Mouse (Mus musculus): ENCODE measurements at regions not wholly inside any gene's neighbourhood (a gene's known extent, or its start where the extent isn't known, plus 50 kb on each side); places are given as distances from the start of the nearest gene placed in this dataset.

DNA sequence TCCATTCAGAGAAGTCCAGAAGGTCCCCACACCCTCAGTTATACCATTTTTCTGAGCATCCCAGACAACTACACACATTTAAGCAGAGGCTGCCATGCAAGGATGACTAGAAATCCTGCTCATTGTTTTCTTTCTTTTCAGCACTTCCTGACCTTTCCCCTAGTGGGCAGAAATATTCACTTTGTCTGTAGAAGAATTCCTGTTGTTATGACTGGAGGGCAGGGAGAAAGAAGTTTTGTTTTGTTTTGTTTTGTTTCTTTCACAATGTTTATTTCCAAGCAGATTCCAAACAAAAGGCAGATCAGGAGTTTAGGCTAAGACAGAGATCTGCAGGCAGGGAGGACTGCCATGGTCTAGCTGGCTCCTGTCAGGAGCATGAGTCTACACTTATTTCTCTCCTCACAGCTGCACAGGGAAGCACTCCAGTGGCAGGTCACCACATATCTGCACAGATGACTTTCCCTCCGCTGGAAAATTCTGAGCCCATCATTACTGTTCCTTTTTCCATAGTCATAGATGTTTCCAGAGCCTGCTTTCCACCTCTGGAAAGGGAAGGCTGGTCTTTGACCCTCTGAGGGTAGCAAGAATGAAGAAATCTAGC lies 182.5 kb upstream of the Dyrk2 start:
- DNase-seq = no peak

DNA sequence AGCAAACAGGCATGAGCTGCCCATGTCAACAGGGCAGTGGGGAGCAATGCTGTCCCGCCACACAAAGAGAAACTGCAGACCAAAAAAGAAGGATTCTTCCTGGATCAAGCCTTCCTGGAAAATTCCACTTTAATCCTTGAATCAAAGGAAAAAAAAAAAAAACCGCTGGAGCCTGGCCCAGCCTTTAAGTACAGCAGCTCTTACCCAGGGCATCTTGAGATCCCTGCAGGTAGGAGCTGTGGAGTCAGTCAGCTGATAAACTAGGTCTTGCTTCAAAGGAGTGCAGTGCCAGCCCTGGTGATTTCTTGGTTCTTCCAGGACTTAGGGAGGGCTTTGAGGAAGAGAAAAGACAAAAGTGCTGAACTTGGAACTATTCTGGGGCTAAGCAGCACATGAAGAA lies 181.6 kb upstream of the Dyrk2 start:
- DNase-seq = no peak

DNA sequence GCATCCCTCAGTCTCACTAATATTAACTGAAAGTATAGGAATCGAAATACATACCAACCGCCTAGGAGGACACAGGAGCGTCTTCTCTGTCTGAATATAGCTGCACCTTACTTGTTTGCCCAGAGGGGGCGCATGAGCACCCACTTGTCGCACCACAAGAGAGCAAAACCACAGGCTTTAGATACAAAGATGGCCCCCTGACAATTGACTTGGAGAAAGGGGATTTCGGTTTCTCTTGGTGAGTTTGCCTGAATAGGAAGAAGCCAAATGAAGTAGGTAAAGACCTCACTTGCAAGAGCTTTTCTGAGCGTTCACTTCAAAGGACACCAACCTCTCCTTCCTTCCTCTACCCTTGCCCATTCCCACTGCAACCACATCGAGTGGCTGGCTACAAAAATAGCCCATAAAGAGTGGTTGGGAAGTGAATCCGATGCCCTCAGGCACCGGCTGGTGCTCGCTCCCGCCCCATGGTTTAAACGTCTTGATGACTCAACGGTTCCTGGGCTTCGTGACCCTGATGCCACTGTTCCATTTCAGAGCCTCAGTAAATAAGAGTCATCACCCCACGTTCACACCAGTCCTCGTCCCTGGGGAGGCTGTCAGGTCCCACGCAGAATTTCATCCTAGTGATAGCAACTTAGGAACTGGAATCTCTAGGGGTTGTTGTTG lies 180.1 kb upstream of the Dyrk2 start:
- no peak for DNase-seq

DNA sequence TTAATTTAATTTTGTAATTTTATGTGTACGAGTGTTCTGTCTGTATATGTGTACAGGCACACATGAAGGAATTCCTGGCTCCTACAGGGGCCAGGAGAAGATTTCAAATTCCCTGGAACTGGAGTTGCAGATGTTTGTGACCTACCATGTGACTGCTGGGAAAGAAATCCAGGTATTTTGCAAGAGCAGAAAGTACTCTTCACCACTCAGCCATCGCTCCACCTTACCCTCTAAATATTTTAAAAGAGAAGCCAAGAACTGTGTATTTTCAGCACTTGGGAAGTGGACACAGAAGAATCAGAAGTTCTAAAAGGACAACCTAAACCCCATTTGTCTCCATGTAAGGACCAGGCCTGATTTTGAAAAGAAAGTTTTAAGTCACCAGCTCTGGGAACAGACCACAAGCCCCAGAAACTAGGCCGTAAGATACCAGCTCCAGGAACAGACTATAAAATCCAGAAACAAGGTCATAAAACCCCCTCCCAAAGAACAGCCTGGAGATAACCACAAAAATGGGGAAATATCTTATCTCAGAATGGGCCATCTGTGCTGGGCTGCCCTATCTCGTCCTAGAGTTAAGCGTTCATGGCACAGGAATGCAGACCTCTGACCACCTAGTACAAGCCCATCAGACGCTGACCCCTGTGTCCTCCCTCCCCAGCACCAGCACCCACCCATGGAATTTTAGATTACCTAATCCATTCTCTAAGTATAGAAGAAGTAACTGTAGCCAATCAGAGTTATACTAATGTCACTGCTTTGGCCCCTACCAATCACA lies 178.8 kb upstream of the Dyrk2 start:
- no peak for DNase-seq

DNA sequence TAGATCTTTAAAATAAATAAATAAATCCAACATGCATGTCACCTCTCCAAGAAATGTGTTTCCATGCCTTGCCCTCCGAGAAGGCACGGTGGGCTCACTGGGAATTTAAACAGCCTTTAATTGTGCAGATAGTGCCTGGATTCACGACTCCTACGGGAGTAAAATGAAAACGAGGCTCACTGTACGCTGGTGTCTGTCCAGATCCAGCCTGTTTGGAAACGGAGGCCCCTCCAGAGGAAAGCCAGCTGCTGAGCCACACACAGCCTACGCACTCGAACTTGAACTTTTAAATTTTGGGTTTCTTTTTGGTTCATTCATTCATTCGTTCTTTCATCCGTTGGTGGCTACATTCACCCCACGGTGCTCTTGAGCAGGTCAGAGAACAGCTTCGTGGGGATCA lies 175.1 kb upstream of the Dyrk2 start:
- DNase-seq = no peak

DNA sequence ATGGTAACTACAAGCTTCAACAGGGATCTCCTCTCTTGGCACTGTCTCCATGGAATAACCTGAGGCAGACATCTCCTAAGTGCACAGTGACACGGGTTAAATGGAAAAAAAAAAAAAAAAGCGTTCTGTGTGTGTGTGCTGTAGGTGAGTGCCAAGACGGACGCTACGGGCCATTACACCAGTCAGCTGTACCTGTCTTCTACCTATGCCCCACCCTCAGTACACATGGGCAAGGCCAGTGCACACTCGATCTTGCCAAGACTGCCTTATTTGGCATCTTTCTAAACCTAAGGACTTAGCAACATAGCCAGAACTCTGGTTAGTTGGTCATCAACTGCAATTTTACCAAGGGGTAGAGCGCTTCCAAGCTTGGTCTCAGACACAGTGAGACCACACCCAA lies 173.1 kb upstream of the Dyrk2 start:
- no peak for DNase-seq

DNA sequence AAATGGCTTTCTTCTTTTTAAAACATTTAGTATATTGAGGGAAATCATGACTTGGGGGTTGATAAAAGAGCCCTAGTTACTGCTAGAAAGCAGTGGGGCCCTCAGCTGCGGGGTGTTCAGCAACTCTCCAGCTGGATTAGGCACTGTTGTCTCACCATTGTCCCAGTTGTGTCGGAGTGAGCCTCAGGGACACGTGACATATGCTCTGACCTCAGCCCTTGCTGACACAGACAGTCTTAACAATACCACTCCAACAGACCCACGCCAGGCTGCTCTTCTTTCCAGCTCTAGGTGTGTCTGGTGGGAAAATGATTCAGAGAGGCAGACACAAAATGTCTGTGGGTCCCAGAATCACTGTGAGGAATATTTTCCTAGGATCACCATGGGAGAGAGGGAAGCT lies 170.2 kb upstream of the Dyrk2 start:
- no peak for DNase-seq

DNA sequence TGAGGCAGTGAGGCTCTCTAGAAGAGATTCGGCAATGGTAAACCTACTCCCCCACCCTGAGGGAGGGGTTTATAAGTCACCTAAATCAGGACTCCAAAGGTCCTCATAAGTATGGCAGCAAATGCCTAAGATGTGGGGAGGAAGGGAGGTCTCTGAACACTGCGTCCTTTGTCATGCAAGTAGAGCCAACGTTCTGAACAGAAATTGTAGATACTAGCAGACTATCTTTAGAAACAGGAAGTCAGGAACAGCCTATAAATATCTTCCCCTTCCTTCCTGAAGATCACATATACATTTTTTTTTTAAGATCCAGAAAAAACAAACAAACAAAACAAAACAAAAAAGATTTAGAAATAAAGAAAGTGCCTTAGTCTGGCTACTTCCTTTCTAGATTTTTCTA lies 169.7 kb upstream of the Dyrk2 start:
- no peak for DNase-seq

DNA sequence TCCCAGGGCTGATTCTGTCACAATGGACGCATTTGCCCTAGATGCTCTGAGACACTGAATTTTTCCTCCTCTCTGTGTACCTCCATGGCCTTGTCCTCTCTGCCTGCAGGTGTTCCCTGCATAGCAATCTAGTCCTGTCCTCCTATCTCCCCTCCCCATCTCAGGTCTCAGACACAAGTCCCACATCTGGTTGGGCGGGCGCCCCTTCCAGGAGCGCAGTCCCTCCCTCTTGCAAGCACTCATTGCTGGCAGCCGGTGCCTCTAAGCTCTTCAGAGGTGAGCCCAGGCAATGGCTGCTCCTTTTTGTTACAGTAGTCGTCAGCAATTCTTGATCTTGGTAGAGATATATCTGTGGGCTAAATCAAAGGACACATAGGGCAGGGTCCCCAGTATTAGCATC lies 169.0 kb upstream of the Dyrk2 start:
- no peak for DNase-seq

DNA sequence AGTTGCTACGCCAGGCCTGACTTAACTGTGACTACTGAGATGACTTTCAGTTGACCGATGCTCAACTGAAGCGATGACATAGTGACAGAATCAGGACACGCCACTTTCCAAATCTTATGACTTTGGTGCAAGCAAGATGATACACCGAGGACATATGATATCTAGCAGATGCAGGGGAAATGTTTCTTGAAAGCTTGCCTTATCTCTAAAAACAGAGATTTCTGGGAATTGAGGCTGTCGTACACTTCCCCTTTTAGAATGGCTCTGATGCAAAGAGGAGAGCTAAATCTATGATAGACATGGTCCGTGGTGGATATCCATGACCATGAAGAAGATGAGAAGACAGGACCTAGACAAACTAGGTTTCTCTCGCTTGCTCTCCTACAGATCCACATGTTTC lies 167.8 kb upstream of the Dyrk2 start:
- no peak for DNase-seq

DNA sequence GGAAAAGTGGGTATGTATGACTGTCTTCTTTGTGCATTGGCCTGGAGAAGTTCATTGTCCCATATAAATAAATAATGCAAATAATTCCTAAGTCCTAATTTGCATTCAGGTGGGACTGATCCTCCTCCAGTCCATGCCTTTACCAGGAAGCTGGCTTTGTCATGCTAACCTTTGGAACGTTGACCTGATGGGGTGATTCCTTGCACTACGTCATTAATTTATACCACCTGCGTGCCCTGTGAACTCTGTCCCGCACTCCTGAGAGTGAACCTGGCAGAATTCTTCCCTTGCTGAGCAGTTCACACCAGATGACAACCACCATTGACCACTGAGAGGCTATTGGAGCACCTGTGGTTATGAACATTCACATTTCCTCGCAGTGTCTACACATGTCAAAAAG lies 165.9 kb upstream of the Dyrk2 start:
- DNase-seq = no peak

DNA sequence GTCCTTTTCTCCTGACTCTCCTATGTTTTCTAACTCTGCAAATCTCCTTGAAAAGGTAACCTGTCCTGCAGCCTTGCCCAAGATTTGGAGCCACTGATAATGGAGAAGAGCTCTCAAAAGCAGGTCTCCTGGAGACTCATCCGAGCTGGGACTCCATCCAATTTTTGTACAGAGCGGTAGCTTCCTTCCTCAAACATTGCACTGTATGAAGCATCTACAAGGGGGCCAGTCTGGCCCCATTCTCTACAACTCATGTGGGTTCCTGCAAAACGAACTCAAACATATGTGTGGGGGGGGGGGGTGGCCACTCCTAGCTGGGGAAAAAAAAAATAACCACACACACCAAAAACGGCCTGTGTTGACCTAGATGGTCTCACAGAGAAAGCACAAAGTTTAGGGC lies 164.4 kb upstream of the Dyrk2 start:
- no peak for DNase-seq

DNA sequence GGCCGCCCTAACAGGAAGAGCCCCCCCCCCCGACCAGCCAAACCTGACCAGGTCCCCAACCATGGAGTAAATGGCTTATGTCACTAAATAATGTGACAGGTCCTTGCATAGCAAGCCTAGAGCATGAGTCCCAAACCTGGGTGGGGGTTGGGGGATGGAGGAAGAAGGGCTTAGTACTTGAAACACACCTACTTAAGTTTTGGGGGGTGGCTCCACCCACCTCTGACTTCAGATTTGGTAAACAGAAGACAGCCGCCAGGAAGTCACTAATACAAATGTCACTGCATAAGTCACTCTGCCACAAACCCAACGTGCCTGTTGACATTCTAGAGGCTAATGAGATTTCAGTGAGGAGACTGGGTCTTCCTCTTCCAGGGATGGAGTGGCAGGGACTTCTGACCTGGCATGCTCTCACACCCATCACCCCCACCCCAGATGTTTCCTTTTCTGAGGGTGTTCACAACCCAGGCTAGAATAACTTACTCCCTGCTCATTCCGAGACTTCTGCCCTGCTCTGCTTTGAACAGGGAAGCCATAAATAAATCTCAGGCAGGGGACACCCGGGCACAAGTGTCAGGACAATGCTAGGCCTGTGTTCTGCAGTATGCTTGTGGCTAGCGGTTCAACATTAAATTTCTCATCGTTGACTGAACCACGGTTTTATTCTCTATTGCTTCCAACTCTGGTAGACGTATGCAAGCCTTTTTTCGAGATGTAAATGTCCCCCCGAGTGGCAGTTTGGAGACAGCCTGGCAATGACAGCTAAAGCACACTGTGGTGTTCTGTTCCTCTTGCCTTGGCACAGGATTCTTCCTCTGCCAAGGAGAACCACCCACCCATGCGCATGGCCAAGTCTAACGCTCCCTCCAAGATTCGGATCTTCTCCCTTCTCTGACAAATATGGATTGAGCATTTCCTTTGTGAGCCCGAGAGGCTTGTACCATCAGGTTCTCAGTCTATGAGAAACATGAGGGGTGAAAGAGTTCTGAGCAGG lies 161.6 kb upstream of the Dyrk2 start:
- no peak for DNase-seq

DNA sequence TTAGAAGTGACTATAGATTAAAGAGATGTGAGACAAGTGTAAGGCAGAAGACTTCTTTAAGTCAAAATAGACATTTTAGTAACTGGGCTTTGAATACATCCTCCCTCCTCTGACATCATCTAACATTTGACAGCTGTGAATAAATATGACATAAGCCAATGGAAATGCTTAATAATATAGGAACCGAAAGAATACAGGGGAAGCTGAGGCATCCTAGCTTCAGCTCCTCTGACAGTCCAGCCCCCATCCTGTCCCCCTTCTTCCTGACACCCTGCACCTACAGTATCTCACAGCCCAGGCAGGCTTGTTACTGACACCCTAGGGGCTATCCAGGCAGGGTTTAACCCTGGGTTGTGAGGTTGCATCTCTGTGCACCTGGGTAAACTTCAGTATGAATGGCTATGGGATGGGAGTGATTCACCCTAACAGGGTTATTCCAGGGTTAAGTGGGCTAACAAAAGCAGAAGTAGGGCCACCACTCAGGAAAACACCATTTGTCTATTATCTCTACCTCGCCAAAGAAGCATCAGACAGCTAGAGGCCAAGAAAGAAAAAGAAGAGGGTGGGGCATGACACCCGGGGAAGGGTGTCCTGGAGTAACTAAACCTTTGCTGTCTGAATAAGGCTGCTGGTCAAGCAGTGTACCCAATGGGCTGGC lies 158.6 kb upstream of the Dyrk2 start:
- no peak for DNase-seq

DNA sequence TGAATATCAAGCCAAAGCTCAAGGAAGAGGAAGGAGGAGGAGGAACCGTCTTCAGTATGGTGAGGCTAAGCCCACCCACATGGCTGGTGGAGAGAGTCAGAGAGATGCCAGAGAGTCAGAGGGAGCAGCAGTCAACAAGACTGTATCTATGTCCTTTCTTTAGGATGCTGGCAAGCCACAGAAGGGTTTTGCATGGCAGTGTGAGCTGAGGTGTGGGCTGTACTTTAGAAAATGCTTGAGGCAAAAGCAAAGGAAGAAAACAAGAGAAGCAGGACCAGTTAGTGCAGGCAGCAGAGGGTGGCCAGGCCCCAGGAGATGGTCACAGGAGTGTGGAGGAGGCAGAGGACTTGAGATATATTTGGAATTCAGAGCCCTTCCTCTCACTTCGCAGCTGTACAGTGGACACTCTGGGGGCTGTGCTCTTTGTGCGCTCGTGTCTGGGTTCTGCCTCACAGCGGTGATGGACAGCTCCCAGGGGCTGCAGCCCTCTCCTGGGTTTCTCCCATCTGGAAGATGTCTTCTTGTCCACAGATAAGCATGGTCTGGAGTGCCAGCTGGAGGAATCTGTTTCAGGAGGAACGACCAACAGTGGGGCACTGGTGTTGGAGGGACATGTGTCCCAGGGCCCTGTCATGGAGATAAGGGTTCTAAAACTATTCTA lies 157.4 kb upstream of the Dyrk2 start:
- DNase-seq = no peak

DNA sequence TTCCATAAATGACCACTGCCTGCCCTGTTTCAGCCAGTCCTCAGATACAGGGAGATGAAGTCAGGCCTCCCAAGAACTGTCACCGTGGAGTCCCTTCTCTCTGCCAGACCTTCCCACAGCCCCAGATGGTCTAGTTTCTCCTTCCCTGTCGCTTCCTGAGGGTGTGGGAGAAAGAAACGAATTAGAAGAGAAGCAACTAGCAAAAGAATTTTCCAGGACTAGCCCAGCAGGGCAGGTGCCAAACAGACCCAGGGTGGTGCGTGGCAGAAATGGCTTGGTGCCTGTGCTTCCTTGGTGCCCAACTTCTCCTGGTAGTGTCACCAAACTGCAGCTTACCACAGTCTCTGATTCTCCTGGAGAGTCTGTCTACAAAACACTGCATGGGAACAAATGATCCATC lies 156.3 kb upstream of the Dyrk2 start:
- no peak for DNase-seq

DNA sequence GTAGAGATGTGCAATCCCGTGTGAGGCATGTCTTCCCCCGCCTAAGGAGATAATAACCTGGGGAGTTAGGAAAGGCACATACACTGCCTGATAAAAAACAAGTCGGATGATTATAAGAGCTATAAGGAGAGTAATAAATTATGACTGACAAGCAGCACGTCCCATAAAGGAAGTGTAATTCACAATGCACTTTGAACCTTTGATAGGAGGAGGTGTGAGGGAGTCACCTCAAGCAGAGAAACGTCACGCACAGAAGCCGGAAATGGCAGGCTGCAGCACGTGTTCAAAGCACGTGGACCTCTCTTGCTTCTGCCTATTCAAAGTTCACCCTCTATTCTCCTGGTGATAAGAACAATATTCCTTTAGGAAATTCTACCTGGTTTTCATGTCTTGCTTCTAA lies 154.4 kb upstream of the Dyrk2 start:
- DNase-seq = no peak

DNA sequence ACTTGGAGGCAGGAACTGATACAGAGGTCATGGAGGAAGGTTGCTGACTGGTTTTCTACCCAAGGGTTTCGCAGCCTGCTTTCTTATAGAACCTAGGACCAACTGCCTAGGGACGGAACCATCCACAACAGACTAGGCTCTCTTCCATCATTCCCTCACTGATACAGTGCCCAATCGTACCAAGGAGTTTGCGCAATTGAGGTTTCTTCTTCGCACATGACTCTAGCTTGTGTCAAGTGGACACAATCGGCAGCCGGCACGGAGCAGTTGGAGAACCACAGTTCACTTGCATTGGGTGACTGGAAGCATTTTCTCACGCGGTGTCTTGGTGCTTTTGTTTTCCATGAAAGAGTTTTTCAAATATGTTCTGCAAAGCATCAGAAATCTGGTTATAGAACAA lies 149.1 kb upstream of the Dyrk2 start:
- DNase-seq = no peak

DNA sequence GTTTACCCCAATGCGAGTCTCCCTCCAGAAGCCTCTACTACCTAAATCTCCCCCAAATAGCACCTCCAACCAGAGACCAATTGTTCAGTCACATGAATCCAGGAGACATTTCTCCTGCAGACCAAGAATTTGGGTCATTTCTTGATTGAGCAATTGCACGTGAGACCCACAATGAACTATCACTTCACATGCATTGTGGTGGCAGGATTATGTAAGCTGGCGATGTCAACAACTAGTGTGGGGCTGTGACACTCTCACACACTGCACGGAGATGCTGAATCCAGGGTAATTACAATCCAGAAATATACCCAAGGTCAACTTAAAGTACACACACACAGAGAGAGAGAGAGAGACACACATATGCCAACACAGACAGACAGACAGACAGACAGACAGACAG lies 148.5 kb upstream of the Dyrk2 start:
- no peak for DNase-seq

DNA sequence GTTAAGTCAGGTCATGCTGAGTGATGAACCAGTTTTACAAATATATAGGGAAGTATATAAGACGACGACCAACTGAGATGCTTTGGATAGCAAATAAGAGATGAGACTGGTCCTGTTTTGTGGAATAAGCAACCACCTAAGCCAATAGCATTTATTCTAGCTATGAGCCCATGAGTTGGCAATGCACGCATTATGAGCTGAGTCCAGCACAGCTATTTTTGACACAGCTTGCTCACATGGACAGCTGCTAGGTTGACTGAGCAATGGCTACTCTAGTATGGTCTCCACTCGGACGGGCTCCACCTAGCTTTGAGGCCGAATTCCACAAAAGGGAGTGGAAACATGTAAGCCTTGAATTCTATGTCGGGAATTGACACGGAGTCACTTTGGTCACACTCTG lies 146.1 kb upstream of the Dyrk2 start:
- DNase-seq = no peak

DNA sequence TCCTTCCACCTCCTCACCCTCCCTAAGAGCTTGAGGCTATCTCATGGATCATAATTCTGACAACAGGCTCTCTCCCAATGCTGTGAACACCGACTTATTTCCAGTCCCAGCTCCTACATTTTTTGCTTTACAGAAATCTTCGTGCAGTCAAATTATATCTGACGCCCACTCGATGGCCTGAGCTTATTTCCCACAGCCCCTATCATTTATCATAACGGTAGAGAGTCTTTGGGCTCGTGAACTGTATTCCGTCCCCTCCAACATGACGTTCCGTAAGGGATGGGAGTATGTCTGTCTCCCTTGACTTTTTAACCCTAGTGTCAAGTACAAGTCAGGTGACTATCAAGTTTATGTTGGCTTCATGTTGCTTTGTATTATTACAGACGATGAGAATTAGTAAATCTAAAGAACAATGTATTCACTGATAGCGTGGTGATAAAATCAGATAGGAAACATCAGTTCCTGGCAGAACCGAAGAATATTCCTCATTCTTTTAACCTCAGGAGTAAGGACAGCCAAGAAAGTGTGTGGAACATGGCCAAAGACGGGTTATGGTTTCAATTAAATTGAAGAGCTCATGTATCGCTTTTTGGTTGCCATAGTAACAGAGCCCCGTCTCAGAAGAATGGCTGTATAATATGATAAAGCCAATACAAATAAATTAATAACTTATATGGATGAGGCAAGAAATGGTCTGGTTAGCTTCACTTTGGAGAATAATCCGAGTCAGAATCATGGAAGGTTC lies 145.5 kb upstream of the Dyrk2 start:
- no peak for DNase-seq

Data from cerebellum, adult 9-10 months (tissue).